Mouse (Mus musculus): Measurements from ENCODE around the gene Dgki. TPM values are rescaled to one million over a fixed set of nuclear protein-coding genes. Genes with fewer than 3 reads are reported as not detected.

The Dgki gene
- polyA plus RNA-seq, 1 experiment: not detected

- H3K27me3 ChIP-seq (ENCODE audit: control insufficient read depth, insufficient read depth, insufficient read length): peaks cover 46% of the 10 kb centered on the region
These were observed 2.1 kb downstream of the Dgki start for GRCm38 (mm10) chr6:37297744-37298482.

GRCm38 (mm10) chr6:37292068-37292467 lies 7.9 kb downstream of the Dgki start:
- Histone ChIP-seq H3K4me3 (ENCODE audit: insufficient read depth, poor library complexity, severe bottlenecking) (no peak overlapping the region), H3K79me2 (ENCODE audit: control insufficient read depth, insufficient read depth) (no peaks in the 10 kb centered on the region), H3K79me3 (ENCODE audit: low read depth) (no peaks in the 10 kb centered on the region), H3K27me3 (ENCODE audit: control insufficient read depth, insufficient read depth, insufficient read length) (peaks cover 7% of the 10 kb centered on the region), H3K36me3 (ENCODE audit: control insufficient read depth, insufficient read depth) (no peaks in the 10 kb centered on the region), H3ac (ENCODE audit: control insufficient read depth, insufficient read length, low read depth) (no peak overlapping the region)
- TF ChIP-seq MYOD1 (IDR thresholded peaks at IDR 0.05; ENCODE audit: control insufficient read depth, insufficient read length, low read depth) (no peak), USF1 (IDR thresholded peaks at IDR 0.05; ENCODE audit: low read depth) (no peak), FOSL1 (IDR thresholded peaks at IDR 0.05; ENCODE audit: insufficient read depth, low read length, poor library complexity, severe bottlenecking) (no peak), CEBPB (IDR thresholded peaks at IDR 0.05; ENCODE audit: low read depth) (no peak), MAX (IDR thresholded peaks at IDR 0.05) (no peak), MYOG (IDR thresholded peaks at IDR 0.05; ENCODE audit: control insufficient read depth, extremely low read depth, insufficient read length) (no peak), CTCF (IDR thresholded peaks at IDR 0.05; ENCODE audit: control insufficient read depth, insufficient read depth, insufficient read length) (no peak)

More at GRCm38 (mm10) chr6:37297744-37298482, 2.1 kb downstream of the Dgki start:
- Histone ChIP-seq H3K79me3 (ENCODE audit: low read depth) (no peaks in the 10 kb centered on the region), H3K4me3 (ENCODE audit: insufficient read depth, poor library complexity, severe bottlenecking) (no peak overlapping the region), H3K79me2 (ENCODE audit: control insufficient read depth, insufficient read depth) (no peaks in the 10 kb centered on the region), H3ac (ENCODE audit: control insufficient read depth, insufficient read length, low read depth) (no peak overlapping the region), H3K36me3 (ENCODE audit: control insufficient read depth, insufficient read depth) (no peaks in the 10 kb centered on the region)
- TF ChIP-seq FOSL1 (IDR thresholded peaks at IDR 0.05; ENCODE audit: insufficient read depth, low read length, poor library complexity, severe bottlenecking) (no peak), CEBPB (IDR thresholded peaks at IDR 0.05; ENCODE audit: low read depth) (no peak), MYOG (IDR thresholded peaks at IDR 0.05; ENCODE audit: control insufficient read depth, extremely low read depth, insufficient read length) (no peak), MAX (IDR thresholded peaks at IDR 0.05) (no peak), USF1 (IDR thresholded peaks at IDR 0.05; ENCODE audit: low read depth) (no peak), MYOD1 (IDR thresholded peaks at IDR 0.05; ENCODE audit: control insufficient read depth, insufficient read length, low read depth) (no peak), CTCF (IDR thresholded peaks at IDR 0.05; ENCODE audit: control insufficient read depth, insufficient read depth, insufficient read length) (no peak)

DNA sequence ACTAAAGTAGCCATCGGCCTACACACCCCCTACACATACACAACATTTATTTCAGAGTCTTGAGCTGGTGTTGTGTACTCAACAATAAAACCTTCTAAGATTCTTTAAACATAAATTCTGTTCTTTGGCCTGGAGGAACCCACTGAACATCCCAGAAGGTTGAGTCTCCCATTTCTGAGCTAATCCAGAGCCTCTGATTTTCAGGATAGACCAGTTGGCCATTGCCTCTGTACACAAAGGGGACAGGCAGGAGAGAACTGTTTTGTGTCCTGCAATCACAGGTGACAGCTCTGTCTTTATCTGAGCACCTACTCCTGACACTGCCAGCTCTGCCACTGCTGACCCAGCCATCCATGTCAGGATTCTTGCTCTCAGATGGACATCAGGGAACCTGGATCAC lies 8.8 kb downstream of the Dgki start:
- no peaks in the 10 kb centered on the region for H3K79me2 ChIP-seq (ENCODE audit: control insufficient read depth, insufficient read depth)
- peaks cover 4% of the 10 kb centered on the region for H3K27me3 ChIP-seq (ENCODE audit: control insufficient read depth, insufficient read depth, insufficient read length)
- H3K36me3 ChIP-seq (ENCODE audit: control insufficient read depth, insufficient read depth): no peaks in the 10 kb centered on the region
- no peak overlapping the region for H3ac ChIP-seq (ENCODE audit: control insufficient read depth, insufficient read length, low read depth)
- TF ChIP-seq CTCF (IDR thresholded peaks at IDR 0.05; ENCODE audit: control insufficient read depth, insufficient read depth, insufficient read length) (no peak), MYOD1 (IDR thresholded peaks at IDR 0.05; ENCODE audit: control insufficient read depth, insufficient read length, low read depth) (no peak), USF1 (IDR thresholded peaks at IDR 0.05; ENCODE audit: low read depth) (no peak)
- H3K4me3 ChIP-seq (ENCODE audit: insufficient read depth, poor library complexity, severe bottlenecking): no peak overlapping the region
- H3K79me3 ChIP-seq (ENCODE audit: low read depth): no peaks in the 10 kb centered on the region

GRCm38 (mm10) chr6:37290691-37291090 lies 9.3 kb downstream of the Dgki start:
- no peak overlapping the region for H3ac ChIP-seq (ENCODE audit: control insufficient read depth, insufficient read length, low read depth)
- H3K4me3 ChIP-seq (ENCODE audit: insufficient read depth, poor library complexity, severe bottlenecking): no peak overlapping the region
- no peaks in the 10 kb centered on the region for H3K36me3 ChIP-seq (ENCODE audit: control insufficient read depth, insufficient read depth)
- H3K79me3 ChIP-seq (ENCODE audit: low read depth): no peaks in the 10 kb centered on the region
- TF ChIP-seq FOSL1 (IDR thresholded peaks at IDR 0.05; ENCODE audit: insufficient read depth, low read length, poor library complexity, severe bottlenecking): no peak
- peaks cover 4% of the 10 kb centered on the region for H3K27me3 ChIP-seq (ENCODE audit: control insufficient read depth, insufficient read depth, insufficient read length)
- no peaks in the 10 kb centered on the region for H3K79me2 ChIP-seq (ENCODE audit: control insufficient read depth, insufficient read depth)

DNA sequence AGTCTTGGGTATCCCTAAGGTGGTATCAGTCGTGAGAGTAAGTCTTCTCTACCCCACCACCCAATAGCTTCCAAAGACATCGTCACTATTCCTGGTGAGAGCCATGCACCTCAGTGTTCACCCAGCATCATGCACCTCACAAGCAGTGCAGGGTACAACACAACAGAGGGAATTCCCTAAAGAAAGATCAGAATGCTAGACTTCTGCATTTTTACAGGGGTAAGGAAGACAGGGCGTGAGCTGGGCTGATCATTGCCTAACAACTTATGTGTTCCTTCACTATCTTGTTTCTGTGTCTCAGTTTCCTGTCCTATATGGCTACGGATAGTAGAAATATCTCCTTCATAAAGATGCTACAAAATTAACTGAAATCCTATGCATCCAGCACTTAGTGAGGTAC lies 13.8 kb downstream of the Dgki start:
- Histone ChIP-seq H3K27me3 (ENCODE audit: control insufficient read depth, insufficient read depth, insufficient read length) (no peaks in the 10 kb centered on the region), H3K4me3 (ENCODE audit: insufficient read depth, poor library complexity, severe bottlenecking) (no peak overlapping the region), H3ac (ENCODE audit: control insufficient read depth, insufficient read length, low read depth) (no peak overlapping the region), H3K79me2 (ENCODE audit: control insufficient read depth, insufficient read depth) (no peaks in the 10 kb centered on the region), H3K79me3 (ENCODE audit: low read depth) (no peaks in the 10 kb centered on the region), H3K36me3 (ENCODE audit: control insufficient read depth, insufficient read depth) (no peaks in the 10 kb centered on the region)
- TF ChIP-seq USF1 (IDR thresholded peaks at IDR 0.05; ENCODE audit: low read depth) (no peak), CTCF (IDR thresholded peaks at IDR 0.05; ENCODE audit: control insufficient read depth, insufficient read depth, insufficient read length) (no peak), MYOD1 (IDR thresholded peaks at IDR 0.05; ENCODE audit: control insufficient read depth, insufficient read length, low read depth) (no peak), MYOG (IDR thresholded peaks at IDR 0.05; ENCODE audit: control insufficient read depth, extremely low read depth, insufficient read length) (no peak), MAX (IDR thresholded peaks at IDR 0.05) (no peak), FOSL1 (IDR thresholded peaks at IDR 0.05; ENCODE audit: insufficient read depth, low read length, poor library complexity, severe bottlenecking) (no peak)

GRCm38 (mm10) chr6:37284879-37285278 lies 15.1 kb downstream of the Dgki start:
- Histone ChIP-seq H3K79me3 (ENCODE audit: low read depth) (no peaks in the 10 kb centered on the region), H3K79me2 (ENCODE audit: control insufficient read depth, insufficient read depth) (no peaks in the 10 kb centered on the region), H3ac (ENCODE audit: control insufficient read depth, insufficient read length, low read depth) (no peak overlapping the region), H3K27me3 (ENCODE audit: control insufficient read depth, insufficient read depth, insufficient read length) (no peaks in the 10 kb centered on the region), H3K4me3 (ENCODE audit: insufficient read depth, poor library complexity, severe bottlenecking) (no peak overlapping the region), H3K36me3 (ENCODE audit: control insufficient read depth, insufficient read depth) (no peaks in the 10 kb centered on the region)
- TF ChIP-seq MYOD1 (IDR thresholded peaks at IDR 0.05; ENCODE audit: control insufficient read depth, insufficient read length, low read depth): no peak
- TF ChIP-seq MYOG (IDR thresholded peaks at IDR 0.05; ENCODE audit: control insufficient read depth, extremely low read depth, insufficient read length): no peak
- TF ChIP-seq MAX (IDR thresholded peaks at IDR 0.05): no peak
- no peak for TF ChIP-seq FOSL1 (IDR thresholded peaks at IDR 0.05; ENCODE audit: insufficient read depth, low read length, poor library complexity, severe bottlenecking)
- no peak for TF ChIP-seq CTCF (IDR thresholded peaks at IDR 0.05; ENCODE audit: control insufficient read depth, insufficient read depth, insufficient read length)
- TF ChIP-seq CEBPB (IDR thresholded peaks at IDR 0.05; ENCODE audit: low read depth): no peak
- TF ChIP-seq USF1 (IDR thresholded peaks at IDR 0.05; ENCODE audit: low read depth): no peak
